Mouse (Mus musculus) cerebellum, adult 11-12 months (tissue): ENCODE measurements at regions not wholly inside any gene's neighbourhood (a gene's known extent, or its start where the extent isn't known, plus 50 kb on each side); places are given as distances from the start of the nearest gene placed in this dataset.

ENCODE experiments used
- DNase-seq: peaks from one replicate; pipeline ENCODE4 v3.0.0; 2022

- no peak for DNase-seq
Observed at GRCm38 (mm10) chr13:84565644-84566532, 343.8 kb downstream of the Tmem161b start.

- DNase-seq: no peak
Observed at GRCm38 (mm10) chr13:84566533-84566832, 344.4 kb downstream of the Tmem161b start.

- DNase-seq: no peak
Observed at GRCm38 (mm10) chr13:84569371-84569770, 347.3 kb downstream of the Tmem161b start.

GRCm38 (mm10) chr13:84570206-84570605 lies 348.1 kb downstream of the Tmem161b start:
- DNase-seq: no peak

GRCm38 (mm10) chr13:84570984-84571844 lies 349.1 kb downstream of the Tmem161b start:
- DNase-seq: peak; percentile 82

GRCm38 (mm10) chr13:84571845-84572193 lies 349.7 kb downstream of the Tmem161b start:
- DNase-seq: no peak

- DNase-seq: no peak
Observed at GRCm38 (mm10) chr13:84572231-84572630, 350.1 kb downstream of the Tmem161b start.

GRCm38 (mm10) chr13:84596585-84597142 lies 374.6 kb downstream of the Tmem161b start:
- no peak for DNase-seq

- DNase-seq: no peak
Observed at GRCm38 (mm10) chr13:84602612-84603011, 380.5 kb downstream of the Tmem161b start.

- DNase-seq: no peak
Observed at GRCm38 (mm10) chr13:84612497-84612896, 390.4 kb downstream of the Tmem161b start.

- DNase-seq: peak; percentile 4
Observed at GRCm38 (mm10) chr13:84613004-84613403, 390.9 kb downstream of the Tmem161b start.

GRCm38 (mm10) chr13:84624691-84625090 lies 402.6 kb downstream of the Tmem161b start:
- DNase-seq: no peak

GRCm38 (mm10) chr13:84625527-84625926 lies 403.4 kb downstream of the Tmem161b start:
- DNase-seq: no peak

- DNase-seq: no peak
Observed at GRCm38 (mm10) chr13:84625927-84626326, 403.8 kb downstream of the Tmem161b start.

GRCm38 (mm10) chr13:84626397-84626796 lies 404.3 kb downstream of the Tmem161b start:
- DNase-seq: no peak

- no peak for DNase-seq
Observed at GRCm38 (mm10) chr13:84630686-84631085, 408.6 kb downstream of the Tmem161b start.

- DNase-seq: no peak
Observed at GRCm38 (mm10) chr13:84632493-84632892, 410.4 kb downstream of the Tmem161b start.

- no peak for DNase-seq
Observed at GRCm38 (mm10) chr13:84636831-84637230, 414.7 kb downstream of the Tmem161b start.

GRCm38 (mm10) chr13:84637606-84638005 lies 415.5 kb downstream of the Tmem161b start:
- DNase-seq: no peak

- no peak for DNase-seq
Observed at GRCm38 (mm10) chr13:84638401-84638934, 416.4 kb downstream of the Tmem161b start.

- DNase-seq: no peak
Observed at GRCm38 (mm10) chr13:84639087-84640022, 417.3 kb downstream of the Tmem161b start.

- no peak for DNase-seq
Observed at GRCm38 (mm10) chr13:84644024-84644423, 421.9 kb downstream of the Tmem161b start.
